Mouse (Mus musculus) ES-E14 (cell line): Measurements from ENCODE around the gene Ace3.

Source experiments
- CHD2 ChIP-seq: IDR thresholded peaks from 2 replicates; pipeline ENCODE4 v1.6.1; 2014; ENCODE audit warnings: mild to moderate bottlenecking, low read depth, low read length, inconsistent platforms
- HCFC1 ChIP-seq: IDR thresholded peaks from 2 replicates; pipeline ENCODE4 v1.6.1; 2012; ENCODE audit warnings: low read length, inconsistent platforms, borderline replicate concordance; ENCODE audit not compliant: insufficient read depth
- MAFK ChIP-seq: IDR thresholded peaks from 2 replicates; pipeline ENCODE4 v1.6.1; 2014; ENCODE audit warnings: mild to moderate bottlenecking, low read depth, low read length, inconsistent platforms; ENCODE audit not compliant: insufficient read depth
- ZC3H11A ChIP-seq: IDR thresholded peaks from 2 replicates; pipeline ENCODE4 v1.6.1; 2012; ENCODE audit warnings: low read depth, mild to moderate bottlenecking, inconsistent platforms, low read length, borderline replicate concordance

DNA sequence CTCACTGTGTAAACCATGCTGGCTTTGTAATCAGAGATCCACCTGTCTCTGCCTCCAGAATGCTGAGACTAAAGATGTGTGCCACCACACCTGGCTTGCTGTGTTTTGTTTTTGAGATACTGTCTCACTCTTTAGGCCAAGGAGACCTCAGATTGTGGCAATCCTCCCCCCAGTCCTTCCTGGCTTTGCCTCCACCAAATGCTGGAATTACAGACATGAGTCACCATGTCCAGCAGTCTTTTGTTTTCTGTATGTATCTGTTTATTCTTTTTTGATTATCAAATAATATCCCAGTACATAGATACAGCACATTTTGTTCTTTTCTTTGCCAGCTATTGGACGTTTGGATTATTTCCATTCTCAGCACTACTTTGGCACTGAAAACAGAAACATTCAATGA lies 35.9 kb upstream of the Ace3 start:
- TF ChIP-seq HCFC1 (no peak), CHD2 (no peak), ZC3H11A (no peak), MAFK (no peak)
